Mouse (Mus musculus): ENCODE measurements around the gene Rpl9-ps1.

Gene Rpl9-ps1

GRCm38 (mm10) chr11:83645521-83645920 is at the start of gene Rpl9-ps1:
Gene Rpl9-ps1 (minus strand): TSS chr11:83645621.
- DNase-seq: no peak

GRCm38 (mm10) chr11:83692008-83692407 is 46.6 kb upstream of the Rpl9-ps1 start:
- no peak for DNase-seq

- no peak for DNase-seq
These were observed 44.5 kb upstream of the Rpl9-ps1 start for GRCm38 (mm10) chr11:83689918-83690317.

- DNase-seq: no peak
These were observed 30.2 kb upstream of the Rpl9-ps1 start for GRCm38 (mm10) chr11:83675665-83676064.

- no peak for DNase-seq
These were observed 26.3 kb upstream of the Rpl9-ps1 start for GRCm38 (mm10) chr11:83671743-83672142.

GRCm38 (mm10) chr11:83663532-83663931 is 18.1 kb upstream of the Rpl9-ps1 start:
- no peak for DNase-seq

- no peak for DNase-seq
These were observed 16.8 kb upstream of the Rpl9-ps1 start, which contains the start of gene Ccl4 for GRCm38 (mm10) chr11:83662204-83662603. Gene Ccl4 (plus strand): TSS chr11:83662584.

- DNase-seq: no peak
These were observed 13.4 kb upstream of the Rpl9-ps1 start for GRCm38 (mm10) chr11:83658797-83659196.

- DNase-seq: no peak
These were observed 12.1 kb upstream of the Rpl9-ps1 start for GRCm38 (mm10) chr11:83657508-83657907.

GRCm38 (mm10) chr11:83654606-83655005 is 9.2 kb upstream of the Rpl9-ps1 start:
- no peak for DNase-seq

GRCm38 (mm10) chr11:83649305-83649841 is 4.0 kb upstream of the Rpl9-ps1 start, which contains the start of gene Ccl3:
Gene Ccl3 (minus strand): TSS chr11:83649355.
- no peak for DNase-seq

- no peak for DNase-seq
These were observed 1.1 kb upstream of the Rpl9-ps1 start for GRCm38 (mm10) chr11:83646356-83647149.

- DNase-seq: no peak
These were observed 4.2 kb downstream of the Rpl9-ps1 start for GRCm38 (mm10) chr11:83641216-83641615.

- DNase-seq: peak; percentile 17
These were observed 5.3 kb downstream of the Rpl9-ps1 start for GRCm38 (mm10) chr11:83640141-83640540.

- DNase-seq: no peak
These were observed 5.9 kb downstream of the Rpl9-ps1 start for GRCm38 (mm10) chr11:83639533-83639932.

GRCm38 (mm10) chr11:83638934-83639333 is 6.5 kb downstream of the Rpl9-ps1 start:
- no peak for DNase-seq

- DNase-seq: no peak
These were observed 8.6 kb downstream of the Rpl9-ps1 start for GRCm38 (mm10) chr11:83636742-83637235.

GRCm38 (mm10) chr11:83634898-83635297 is 10.5 kb downstream of the Rpl9-ps1 start:
- DNase-seq: no peak

GRCm38 (mm10) chr11:83634425-83634824 is 11.0 kb downstream of the Rpl9-ps1 start:
- no peak for DNase-seq

- DNase-seq: no peak
These were observed 12.7 kb downstream of the Rpl9-ps1 start for GRCm38 (mm10) chr11:83632744-83633143.

GRCm38 (mm10) chr11:83631065-83631464 is 14.4 kb downstream of the Rpl9-ps1 start:
- no peak for DNase-seq

GRCm38 (mm10) chr11:83630630-83631029 is 14.8 kb downstream of the Rpl9-ps1 start:
- no peak for DNase-seq

GRCm38 (mm10) chr11:83628808-83629207 is 16.6 kb downstream of the Rpl9-ps1 start:
- no peak for DNase-seq

GRCm38 (mm10) chr11:83623586-83623985 is 21.8 kb downstream of the Rpl9-ps1 start:
- no peak for DNase-seq

All from lung, postnatal 14 days (tissue).